Mouse (Mus musculus) intestine, postnatal 0 days (tissue): ENCODE measurements around the gene Kif2c. TPM values are rescaled to one million over a fixed set of nuclear protein-coding genes. Genes with fewer than 3 reads are reported as not detected.

Experiments
- ATAC-seq: fragments of 200-750 bp; cut with Nextera tagmentation; 2 replicates; pipeline ENCODE4 v1.8.0; 2017; ENCODE audit warnings: mild to moderate bottlenecking, moderate TSS enrichment, moderate library complexity
- H3K27ac ChIP-seq: fragments of 300-500 bp; sonication (generic); 2 replicates; pipeline ENCODE4 v1.5.1; 2014; ENCODE audit warnings: mild to moderate bottlenecking, low read depth, low read length, moderate library complexity
- H3K27me3 ChIP-seq: fragments of 300-500 bp; sonication (generic); replicated peaks from 2 replicates; pipeline ENCODE4 v1.6.1; 2014; ENCODE audit warnings: low read length, mixed read lengths; ENCODE audit not compliant: control insufficient read depth, insufficient read depth
- H3K36me3 ChIP-seq: fragments of 300-500 bp; sonication (generic); 2 replicates; pipeline ENCODE4 v1.6.1; 2014; ENCODE audit warnings: mild to moderate bottlenecking, moderate library complexity; ENCODE audit not compliant: control insufficient read depth, insufficient read depth
- H3K4me1 ChIP-seq: fragments of 300-500 bp; sonication (generic); replicated peaks from 2 replicates; pipeline ENCODE4 v1.6.1; 2014; ENCODE audit warnings: antibody characterized with exemption, low read length, mixed read lengths; ENCODE audit not compliant: control insufficient read depth, insufficient read depth
- H3K4me2 ChIP-seq: fragments of 300-500 bp; sonication (generic); replicated peaks from 2 replicates; pipeline ENCODE4 v1.6.1; 2014; ENCODE audit warnings: low read depth, mild to moderate bottlenecking, moderate library complexity
- H3K4me3 ChIP-seq: fragments of 300-500 bp; sonication (generic); 2 replicates; pipeline ENCODE4 v1.5.1; 2014; ENCODE audit warnings: low read depth, low read length
- H3K9ac ChIP-seq: fragments of 300-500 bp; sonication (generic); 2 replicates; pipeline ENCODE4 v1.6.1; 2014; ENCODE audit warnings: mild to moderate bottlenecking, low read depth, low read length
- H3K9me3 ChIP-seq: fragments of 300-500 bp; sonication (generic); 2 replicates; pipeline ENCODE4 v1.6.1; 2016; ENCODE audit warnings: mixed run types; ENCODE audit not compliant: control insufficient read depth
- CTCF ChIP-seq: sonication (generic); IDR thresholded peaks from 2 replicates; pipeline ENCODE4 v1.5.1; 2016; ENCODE audit warnings: low read depth, mild to moderate bottlenecking, control low read depth, antibody characterized with exemption, moderate library complexity
- WGBS: fragments of 180-500 bp; shearing (Covaris S2); extraction: QIAGEN DNeasy Blood & Tissue Kit; methylation state at CpG from one replicate; pipeline ENCODE4 v1.1.7; 2014; 5-methylcytosine and 5-hydroxymethylcytosine counted together
- polyA plus RNA-seq: library from polyadenylated mRNA; unstranded; fragments of >200 nt; fragmentation: Nextera tagmentation; extraction: Ambion mirVana; gene quantifications from 2 replicates; pipeline ENCODE4 v1.2.1, GENCODE M21; 2015

The Kif2c gene
- polyA plus RNA-seq, 1 experiment from 2014 or later = 7.9 TPM

GRCm38 (mm10) chr4:117159666-117160065 is 22.8 kb downstream of the Kif2c start:
- Histone ChIP-seq H3K27me3 (no peaks in the 10 kb centered on the region), H3K4me1 (no peaks in the 10 kb centered on the region), H3K27ac (no peak overlapping the region), H3K4me3 (no peak overlapping the region), H3K9ac (no peak overlapping the region), H3K4me2 (no peak overlapping the region), H3K9me3 (no peaks in the 10 kb centered on the region), H3K36me3 (peaks cover 34% of the 10 kb centered on the region)
- no peak for TF ChIP-seq CTCF
- ATAC-seq = no peak
- 77% methylated on average over 10 of the region's 10 CpGs for WGBS

- TF ChIP-seq CTCF = no peak
- no peak; the same call in 1 of the 2 replicates for ATAC-seq
- WGBS = 31% methylated on average over 6 of the region's 6 CpGs
- Histone ChIP-seq H3K4me2 (peak overlapping the region; percentile 87), H3K27ac (no peak overlapping the region), H3K27me3 (no peaks in the 10 kb centered on the region), H3K9ac (peak overlapping the region; percentile 92; the same call in 1 of the 2 replicates), H3K9me3 (no peaks in the 10 kb centered on the region), H3K4me3 (peak overlapping the region; percentile 91), H3K4me1 (0 out of 2 replicates have a peak, but pooled peaks cover 4% of the 10 kb centered on the region), H3K36me3 (peaks cover 27% of the 10 kb centered on the region)
Observed at GRCm38 (mm10) chr4:117156372-117156771, 26.1 kb downstream of the Kif2c start.

GRCm38 (mm10) chr4:117155792-117156355 is 26.6 kb downstream of the Kif2c start, which contains the start of gene Rps8:
Gene Rps8 (minus strand): TSS chr4:117156243.
- 0 out of 2 replicates have a peak, but pooled peaks cover 4% of the 10 kb centered on the region for H3K4me1 ChIP-seq
- H3K27me3 ChIP-seq = no peaks in the 10 kb centered on the region
- peak; percentile 87 for ATAC-seq
- under 1% methylated on average over 52 of the region's 52 CpGs for WGBS
- H3K4me2 ChIP-seq = peak within 1 kb of the TSS; percentile 87
- peak within 1 kb of the TSS; percentile 91 for H3K4me3 ChIP-seq
- no peak for TF ChIP-seq CTCF
- H3K9ac ChIP-seq = peak within 1 kb of the TSS; percentile 92
- no peaks in the 10 kb centered on the region for H3K9me3 ChIP-seq
- peaks cover 30% of the 10 kb centered on the region for H3K36me3 ChIP-seq
- peak within 1 kb of the TSS; percentile 86 for H3K27ac ChIP-seq

GRCm38 (mm10) chr4:117155020-117155791 is 27.2 kb downstream of the Kif2c start:
- TF ChIP-seq CTCF = no peak
- Histone ChIP-seq H3K9me3 (no peaks in the 10 kb centered on the region), H3K27ac (peak overlapping the region; percentile 86), H3K4me1 (0 out of 2 replicates have a peak, but pooled peaks cover 4% of the 10 kb centered on the region), H3K36me3 (peaks cover 37% of the 10 kb centered on the region), H3K9ac (peak overlapping the region; percentile 92), H3K4me3 (peak overlapping the region; percentile 91), H3K4me2 (peak overlapping the region; percentile 87), H3K27me3 (no peaks in the 10 kb centered on the region)
- WGBS = 1% methylated on average over 44 of the region's 44 CpGs
- ATAC-seq = 0 out of 2 replicates have a peak, but pooled peaks have one; percentile 3

- Histone ChIP-seq H3K27ac (peak overlapping the region; percentile 17; the same call in 1 of the 2 replicates), H3K27me3 (no peaks in the 10 kb centered on the region), H3K9ac (no peak overlapping the region), H3K36me3 (peaks cover 35% of the 10 kb centered on the region), H3K4me1 (0 out of 2 replicates have a peak, but pooled peaks cover 4% of the 10 kb centered on the region), H3K4me3 (no peak overlapping the region), H3K9me3 (no peaks in the 10 kb centered on the region), H3K4me2 (no peak overlapping the region)
- ATAC-seq = no peak
- WGBS = 38% methylated on average over 5 of the region's 5 CpGs
- TF ChIP-seq CTCF = no peak
Observed at GRCm38 (mm10) chr4:117152714-117153113, 29.7 kb downstream of the Kif2c start.

GRCm38 (mm10) chr4:117151416-117151815 is 31.0 kb downstream of the Kif2c start:
- no peak overlapping the region for H3K4me3 ChIP-seq
- no peak overlapping the region for H3K4me2 ChIP-seq
- peak overlapping the region; percentile 28; the same call in 1 of the 2 replicates for H3K27ac ChIP-seq
- no peak for ATAC-seq
- H3K9ac ChIP-seq = no peak overlapping the region
- no peak for TF ChIP-seq CTCF
- WGBS = 64% methylated on average over 1 of the region's 1 CpGs
- no peaks in the 10 kb centered on the region for H3K27me3 ChIP-seq
- H3K9me3 ChIP-seq = no peaks in the 10 kb centered on the region
- H3K36me3 ChIP-seq = peaks cover 35% of the 10 kb centered on the region
- 0 out of 2 replicates have a peak, but pooled peaks cover 4% of the 10 kb centered on the region for H3K4me1 ChIP-seq
